Mouse (Mus musculus) left cerebral cortex, postnatal 4 days (tissue): ENCODE data around the gene Zfp771. TPM values are rescaled to one million over a fixed set of nuclear protein-coding genes. Genes with fewer than 3 reads are reported as not detected.

Experiments used
- DNase-seq: peaks from one replicate; pipeline ENCODE4 v3.0.0-alpha.2; 2022
- intact Hi-C: fragments of 180-260 bp; cut with DNase I; formaldehyde crosslinking; loops from one replicate; pipeline ENCODE4 v1.15.1; 2025
- total RNA-seq, 2 experiments: library from RNA; stranded (reverse); gene quantifications; 2 replicates each; pipeline ENCODE4 v1.2.3; 2021

The Zfp771 gene
- total RNA-seq, 2 experiments from 2014 or later: 54.9 to 64.5 TPM

DNA sequence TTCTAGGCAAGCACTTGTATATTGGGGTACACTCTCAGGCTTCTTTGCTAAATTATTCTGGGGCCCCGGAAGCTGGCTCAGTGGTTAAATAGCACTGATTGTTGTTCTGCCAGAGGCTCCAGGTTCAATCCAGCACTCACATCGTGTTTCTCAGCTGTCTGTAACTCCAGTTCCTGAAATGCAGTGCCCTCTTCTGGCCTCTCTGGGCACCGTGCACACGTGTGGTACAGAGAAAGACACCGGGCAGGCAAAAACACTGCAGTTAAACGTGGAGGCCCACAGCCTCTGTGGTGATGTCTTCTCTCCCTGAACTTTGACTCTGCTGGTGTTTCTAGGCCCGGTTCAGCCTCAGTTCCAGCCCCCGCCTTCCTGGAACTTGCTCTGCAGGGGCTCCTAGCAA is 34.2 kb downstream of the Zfp771 start:
- peak; percentile 46 for DNase-seq
- intact Hi-C loops: no loop called here

- intact Hi-C loops: no loop called here
- DNase-seq: no peak
These were observed 36.0 kb downstream of the Zfp771 start for GRCm38 (mm10) chr7:127280092-127280491.

- no peak for DNase-seq
- intact Hi-C loops: no loop called here
These were observed 37.0 kb downstream of the Zfp771 start for GRCm38 (mm10) chr7:127281114-127281513.

GRCm38 (mm10) chr7:127282190-127282589 is 38.1 kb downstream of the Zfp771 start:
- intact Hi-C loops: no loop called here
- DNase-seq: no peak

- intact Hi-C loops: no loop called here
- no peak for DNase-seq
These were observed 41.1 kb downstream of the Zfp771 start for GRCm38 (mm10) chr7:127285154-127285553.

- intact Hi-C loops: no loop called here
- DNase-seq: no peak
These were observed 43.9 kb downstream of the Zfp771 start for GRCm38 (mm10) chr7:127287940-127288339.

- intact Hi-C loops: no loop called here
These were observed 45.2 kb downstream of the Zfp771 start for GRCm38 (mm10) chr7:127289306-127289705.

DNA sequence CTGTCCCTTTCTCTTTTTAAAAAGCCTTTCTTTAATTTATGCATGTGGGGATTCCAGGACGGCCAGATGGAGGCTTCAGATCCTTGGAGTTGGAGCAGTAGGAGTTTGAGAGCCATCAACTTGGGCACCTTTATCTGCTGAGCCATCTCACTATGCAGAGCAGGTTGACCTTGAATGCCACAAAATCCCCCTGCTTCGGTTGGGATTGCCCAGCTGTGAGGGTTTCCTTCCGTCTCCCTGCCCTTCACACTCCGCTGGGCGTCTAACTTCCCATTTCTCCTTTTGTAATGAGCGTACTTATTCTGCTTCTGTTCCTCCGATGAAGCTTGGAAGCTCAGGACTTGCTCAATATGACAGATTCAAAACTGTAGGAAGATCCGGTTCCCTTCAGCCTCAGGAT is 46.1 kb downstream of the Zfp771 start:
- intact Hi-C loops: no loop called here
- DNase-seq: no peak

More at GRCm38 (mm10) chr7:127289306-127289705, 45.2 kb downstream of the Zfp771 start:
- no peak for DNase-seq

DNA sequence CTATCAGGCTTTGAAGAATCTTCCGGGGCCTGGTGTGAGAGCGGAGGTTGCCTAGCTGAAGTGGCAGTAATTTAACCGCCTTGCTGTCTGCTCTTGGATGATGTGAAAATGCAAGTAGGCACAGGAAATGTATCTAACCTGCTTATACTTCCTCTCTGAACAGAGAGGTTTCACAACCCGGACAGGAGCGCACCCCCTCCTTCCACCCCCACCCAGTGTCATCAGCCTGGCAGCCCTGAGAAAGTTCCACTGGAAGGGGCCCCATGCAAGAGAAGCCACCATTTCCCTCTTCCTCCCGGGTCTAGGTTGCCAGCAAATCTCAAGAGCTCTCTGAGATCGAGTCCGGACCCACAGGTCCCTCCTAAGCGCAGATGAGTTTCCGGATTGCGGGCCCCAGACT is 52.0 kb downstream of the Zfp771 start, which contains the start of gene Itgal:
TSS of gene Itgal (plus strand) at position 163 of the 400 bp plus-strand sequence.
- no peak for DNase-seq

DNA sequence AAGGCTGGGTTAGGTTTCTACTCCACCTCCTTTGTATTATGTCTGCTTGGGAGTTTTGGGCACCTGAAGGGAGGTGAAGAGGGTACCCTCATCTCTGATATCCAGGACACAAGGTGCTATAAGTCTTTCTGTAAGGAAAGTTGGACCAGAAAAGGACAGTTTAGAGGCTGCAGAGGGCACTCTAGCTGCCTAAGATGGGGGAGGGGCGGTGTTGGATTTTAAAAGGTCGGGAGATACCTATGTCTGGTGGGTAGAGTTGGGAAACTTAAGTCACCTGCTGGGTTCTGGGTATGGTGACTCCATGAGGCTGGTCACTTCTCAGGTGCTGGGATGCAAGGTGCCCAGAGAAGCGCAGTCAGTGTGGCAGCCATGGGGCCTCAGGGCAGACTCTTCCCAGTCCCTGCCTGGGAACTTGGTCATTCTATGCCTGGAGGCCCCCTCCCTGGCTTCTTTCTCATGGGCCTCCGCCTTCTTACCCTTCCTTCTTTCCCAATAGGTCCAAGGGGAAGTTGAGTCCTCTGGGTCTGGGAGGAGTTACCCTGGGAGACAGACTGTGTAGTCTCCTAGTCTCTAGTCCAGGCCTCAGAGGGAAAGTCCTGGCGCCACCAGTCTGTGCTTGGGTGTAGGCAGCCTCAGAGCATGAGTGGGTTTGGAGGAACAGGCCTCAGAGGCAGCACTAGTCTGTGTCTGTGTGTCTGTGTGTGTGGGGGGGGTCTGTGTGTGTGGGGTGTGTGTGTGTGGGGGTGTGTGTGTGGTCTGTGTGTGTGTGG is 52.9 kb downstream of the Zfp771 start:
- no peak for DNase-seq
- intact Hi-C loops: no loop called here

More for the DNA sequence above, 52.0 kb downstream of the Zfp771 start, which contains the start of gene Itgal:
- intact Hi-C loops: no loop called here

DNA sequence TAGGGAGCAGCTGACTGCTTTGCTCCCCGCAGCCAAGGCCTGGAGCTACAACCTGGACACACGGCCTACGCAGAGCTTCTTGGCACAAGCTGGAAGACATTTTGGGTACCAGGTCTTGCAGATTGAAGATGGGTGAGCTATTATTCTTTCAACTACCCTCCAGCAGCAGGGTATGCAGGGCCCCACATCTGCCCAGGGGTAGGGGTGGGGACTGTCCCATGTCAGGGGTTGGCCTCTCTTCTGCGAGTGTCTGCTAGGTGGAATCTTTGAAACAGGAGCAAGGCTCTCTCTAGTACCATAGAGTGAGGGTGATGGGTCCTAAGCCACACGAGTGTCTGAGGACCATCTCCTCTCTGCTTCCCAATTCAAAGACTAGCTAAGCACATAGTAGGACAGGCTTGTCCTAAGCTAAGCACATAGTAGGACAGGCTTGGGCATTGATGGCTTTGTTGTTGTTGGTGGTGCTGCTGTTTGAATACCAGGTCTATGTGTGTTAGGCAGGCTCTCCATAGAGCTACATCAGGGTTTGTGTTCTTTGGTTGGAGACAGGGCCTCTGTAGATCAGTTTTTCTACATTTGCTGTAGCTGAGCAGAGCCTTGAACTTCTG is 53.6 kb downstream of the Zfp771 start:
- no peak for DNase-seq
- intact Hi-C loops: no loop called here

Other genes with a start within 250 kb of the Zfp771 start
- 1 to 10 TPM; 5.4 to 6.0 TPM for gene Mvp, start 229.7 kb upstream of the Zfp771 start, total RNA-seq
- 1 to 10 TPM in 1 of 2 experiments, not detected in 1; 1.6 TPM for gene Pagr1b, start 227.8 kb upstream of the Zfp771 start, total RNA-seq
- 10 to 100 TPM; 10.2 to 15.4 TPM for gene Pagr1a, start 226.9 kb upstream of the Zfp771 start, total RNA-seq
- 10 to 100 TPM; 36.7 to 48.6 TPM for gene Gm42742, start 223.2 kb upstream of the Zfp771 start, total RNA-seq
- 100 to 1,000 TPM; 132 to 136 TPM for gene Prrt2, start 223.1 kb upstream of the Zfp771 start, total RNA-seq
- gene Maz, start 217.2 kb upstream of the Zfp771 start, total RNA-seq: 100 to 1,000 TPM; 322 to 334 TPM
- 10 to 100 TPM; 10.4 to 12.5 TPM for gene Kif22, start 201.8 kb upstream of the Zfp771 start, total RNA-seq
- not detected for gene Zg16, start 156.9 kb upstream of the Zfp771 start, total RNA-seq
- under 1 TPM; 0.77 to 0.90 TPM for gene AI467606, start 152.9 kb upstream of the Zfp771 start, total RNA-seq
- gene Qprt, start 122.0 kb upstream of the Zfp771 start, total RNA-seq: under 1 TPM in 1 of 2 experiments, not detected in 1; 0.18 TPM
- gene Spn, start 106.5 kb upstream of the Zfp771 start, total RNA-seq: under 1 TPM; 0.22 to 0.74 TPM
- gene Cd2bp2, start 48.2 kb upstream of the Zfp771 start, total RNA-seq: 10 to 100 TPM; 65.8 to 78.8 TPM
- 10 to 100 TPM; 73.8 to 78.8 TPM for gene Tbc1d10b, start 35.8 kb upstream of the Zfp771 start, total RNA-seq
- 1 to 10 TPM in 1 of 2 experiments, not detected in 1; 1.2 TPM for gene Mylpf, start 35.4 kb upstream of the Zfp771 start, total RNA-seq
- gene Zfp553, start 11.2 kb upstream of the Zfp771 start, total RNA-seq: 10 to 100 TPM; 28.4 to 28.8 TPM
- gene Sept1, start 11.1 kb upstream of the Zfp771 start, total RNA-seq: 1 to 10 TPM; 7.9 to 8.8 TPM
- gene Dctpp1, start 16.4 kb downstream of the Zfp771 start, total RNA-seq: 10 to 100 TPM; 49.8 to 63.1 TPM
- 10 to 100 TPM; 42.6 to 42.9 TPM for gene Sephs2, start 29.8 kb downstream of the Zfp771 start, total RNA-seq
- 1 to 10 TPM; 1.2 to 1.6 TPM for gene Itgal, start 52.0 kb downstream of the Zfp771 start, total RNA-seq
- 10 to 100 TPM; 20.3 to 22.0 TPM for gene Zfp768, start 101.3 kb downstream of the Zfp771 start, total RNA-seq
- gene Zfp747, start 131.8 kb downstream of the Zfp771 start, total RNA-seq: 1 to 10 TPM; 7.9 to 8.9 TPM
- 1 to 10 TPM; 2.8 to 3.0 TPM for gene 9130019O22Rik, start 142.9 kb downstream of the Zfp771 start, total RNA-seq
- gene E430018J23Rik, start 149.4 kb downstream of the Zfp771 start, total RNA-seq: 1 to 10 TPM; 4.6 to 7.6 TPM
- 1 to 10 TPM; 4.3 to 4.4 TPM for gene Zfp764, start 162.5 kb downstream of the Zfp771 start, total RNA-seq
- 10 to 100 TPM; 11.3 to 12.6 TPM for gene Zfp688, start 177.8 kb downstream of the Zfp771 start, total RNA-seq
- gene Zfp689, start 204.9 kb downstream of the Zfp771 start, total RNA-seq: 1 to 10 TPM; 9.5 to 9.7 TPM
- gene Prr14, start 215.3 kb downstream of the Zfp771 start, total RNA-seq: 10 to 100 TPM; 35.4 to 35.6 TPM
- 10 to 100 TPM; 70.8 to 71.2 TPM for gene Fbrs, start 234.9 kb downstream of the Zfp771 start, total RNA-seq